Mouse (Mus musculus) neural tube, embryonic 11.5 days (tissue): Measurements from ENCODE around the gene E2f8. TPM values are rescaled to one million over a fixed set of nuclear protein-coding genes. Genes with fewer than 3 reads are reported as not detected.

ENCODE experiments used
- ATAC-seq: fragments of 200-750 bp; cut with Nextera tagmentation; 2 replicates; pipeline ENCODE4 v1.8.0; 2017; ENCODE audit warnings: moderate number of reproducible peaks, mild to moderate bottlenecking, moderate TSS enrichment, moderate library complexity; ENCODE audit not compliant: insufficient read depth, low FRiP score, low TSS enrichment
- DNase-seq: peaks from one replicate; pipeline ENCODE4 v3.0.0-alpha.2; 2015; ENCODE audit warnings: low spot score
- H3K27ac ChIP-seq: fragments of 300-500 bp; sonication (generic); 2 replicates; pipeline ENCODE4 v1.5.1; 2014; ENCODE audit warnings: low read depth, mild to moderate bottlenecking, low read length
- H3K27me3 ChIP-seq: fragments of 300-500 bp; sonication (generic); 2 replicates; pipeline ENCODE4 v1.6.1; 2014; ENCODE audit warnings: mild to moderate bottlenecking, low read length, mixed read lengths; ENCODE audit not compliant: control insufficient read depth, insufficient read depth
- H3K36me3 ChIP-seq: fragments of 300-500 bp; sonication (generic); 2 replicates; pipeline ENCODE4 v1.6.1; 2014; ENCODE audit warnings: mild to moderate bottlenecking, low read length, moderate library complexity, mixed read lengths; ENCODE audit not compliant: control insufficient read depth, insufficient read depth
- H3K4me1 ChIP-seq: fragments of 300-500 bp; sonication (generic); 2 replicates; pipeline ENCODE4 v1.6.1; 2014; ENCODE audit warnings: low read length, mixed read lengths; ENCODE audit not compliant: control insufficient read depth, insufficient read depth
- H3K4me2 ChIP-seq: fragments of 300-500 bp; sonication (generic); 2 replicates; pipeline ENCODE4 v1.6.1; 2014; ENCODE audit warnings: low read depth, mild to moderate bottlenecking, moderate library complexity
- H3K4me3 ChIP-seq: fragments of 300-500 bp; sonication (generic); 2 replicates; pipeline ENCODE4 v1.5.1; 2014; ENCODE audit warnings: low read depth, low read length
- H3K9ac ChIP-seq: fragments of 300-500 bp; sonication (generic); 2 replicates; pipeline ENCODE4 v1.6.1; 2014; ENCODE audit warnings: mild to moderate bottlenecking, low read length
- H3K9me3 ChIP-seq: fragments of 300-500 bp; sonication (generic); 2 replicates; pipeline ENCODE4 v1.6.1; 2016; ENCODE audit warnings: low read length; ENCODE audit not compliant: control insufficient read depth
- WGBS: fragments of 180-500 bp; shearing (Covaris S2); extraction: QIAGEN DNeasy Blood & Tissue Kit; methylation state at CpG from one replicate; pipeline ENCODE4 v1.1.7; 2014; 5-methylcytosine and 5-hydroxymethylcytosine counted together
- polyA plus RNA-seq: library from polyadenylated mRNA; unstranded; fragments of >200 nt; fragmentation: Nextera tagmentation; extraction: Ambion mirVana; gene quantifications from 2 replicates; pipeline ENCODE4 v1.2.1, GENCODE M21; 2014

E2f8 gene
- polyA plus RNA-seq, 1 experiment from 2014 or later, result 16.5 TPM

DNA sequence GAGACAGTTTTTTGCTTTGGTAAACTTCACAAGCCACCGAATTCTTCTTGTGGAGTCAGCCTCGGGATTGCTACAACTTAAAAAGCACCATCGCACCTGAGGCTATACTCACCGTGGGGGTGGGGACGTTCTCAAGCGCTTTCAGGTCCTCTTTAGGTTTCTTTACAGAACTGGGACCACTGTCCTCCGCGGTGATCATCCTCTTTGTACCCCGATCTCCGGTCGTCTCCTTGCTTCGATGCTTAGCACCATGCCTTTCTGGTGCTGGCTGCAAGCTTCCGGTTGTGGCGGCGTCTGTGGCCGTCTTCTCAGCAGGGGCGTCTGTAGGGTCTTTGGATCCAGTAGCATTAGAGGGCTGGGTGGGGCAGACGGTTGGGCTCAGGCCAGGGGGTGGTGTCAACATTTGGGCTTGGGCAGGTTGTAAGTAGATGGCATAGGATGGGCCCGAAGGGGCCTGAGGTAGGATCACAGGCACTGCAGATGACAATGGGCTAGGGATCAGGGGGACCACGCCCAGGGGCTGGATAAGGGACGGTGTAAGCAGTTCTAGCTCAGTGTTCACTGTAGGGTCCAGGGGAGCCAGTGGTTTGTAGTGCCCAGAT, 10.7 kb downstream of the E2f8 start:
- 94% methylated on average over 21 of the region's 21 CpGs for WGBS
- no peaks in the 10 kb centered on the region for H3K4me1 ChIP-seq
- no peak overlapping the region for H3K4me3 ChIP-seq
- H3K36me3 ChIP-seq, result peaks cover 30% of the 10 kb centered on the region
- ATAC-seq, result no peak
- no peak overlapping the region for H3K4me2 ChIP-seq
- H3K27ac ChIP-seq, result no peak overlapping the region
- no peak for DNase-seq
- H3K27me3 ChIP-seq, result no peaks in the 10 kb centered on the region
- H3K9me3 ChIP-seq, result no peaks in the 10 kb centered on the region
- H3K9ac ChIP-seq, result no peak overlapping the region

DNA sequence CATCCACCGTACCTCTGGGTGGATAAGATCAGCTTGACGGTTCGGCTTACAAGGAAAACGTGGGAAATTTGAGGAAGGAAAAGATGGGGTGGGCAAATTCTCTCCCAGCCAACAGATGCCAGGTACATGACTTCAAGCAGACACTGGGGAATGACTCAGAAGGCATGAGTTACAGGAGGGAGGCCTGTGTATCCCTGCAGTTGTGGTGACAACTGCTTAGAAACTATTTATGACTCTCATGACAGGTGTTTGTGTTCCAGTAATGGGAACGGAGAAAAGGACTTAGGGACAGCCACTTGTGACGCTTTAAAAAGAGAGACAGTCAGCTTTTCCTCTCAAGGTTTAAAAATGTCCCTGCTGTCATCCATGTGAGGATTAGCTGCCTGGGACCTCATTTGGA, 11.3 kb downstream of the E2f8 start:
- Histone ChIP-seq H3K9ac (no peak overlapping the region), H3K4me2 (no peak overlapping the region), H3K27ac (no peak overlapping the region), H3K4me1 (no peaks in the 10 kb centered on the region), H3K9me3 (no peaks in the 10 kb centered on the region), H3K36me3 (peaks cover 28% of the 10 kb centered on the region), H3K27me3 (no peaks in the 10 kb centered on the region), H3K4me3 (no peak overlapping the region)
- DNase-seq (no peak), ATAC-seq (no peak)
- WGBS, result 86% methylated on average over 6 of the region's 6 CpGs

- Histone ChIP-seq H3K27me3 (no peaks in the 10 kb centered on the region), H3K9me3 (no peaks in the 10 kb centered on the region), H3K4me3 (no peak overlapping the region), H3K27ac (no peak overlapping the region), H3K9ac (no peak overlapping the region), H3K4me2 (no peak overlapping the region), H3K36me3 (peaks cover 20% of the 10 kb centered on the region), H3K4me1 (no peaks in the 10 kb centered on the region)
- WGBS, result 95% methylated on average over 18 of the region's 18 CpGs
- ATAC-seq (no peak), DNase-seq (no peak)
These were observed 13.8 kb downstream of the E2f8 start for GRCm38 (mm10) chr7:48867576-48867975.

- DNase-seq (no peak), ATAC-seq (no peak)
- H3K4me2 ChIP-seq, result no peak overlapping the region
- no peak overlapping the region for H3K4me3 ChIP-seq
- H3K9ac ChIP-seq, result no peak overlapping the region
- H3K4me1 ChIP-seq, result no peaks in the 10 kb centered on the region
- H3K36me3 ChIP-seq, result peaks cover 4% of the 10 kb centered on the region
- WGBS, result 94% methylated on average over 9 of the region's 9 CpGs
- no peak overlapping the region for H3K27ac ChIP-seq
- H3K9me3 ChIP-seq, result no peaks in the 10 kb centered on the region
- H3K27me3 ChIP-seq, result no peaks in the 10 kb centered on the region
These were observed 16.5 kb downstream of the E2f8 start for GRCm38 (mm10) chr7:48864671-48865458.

- Histone ChIP-seq H3K4me2 (no peak overlapping the region), H3K27ac (no peak overlapping the region), H3K9me3 (no peaks in the 10 kb centered on the region), H3K36me3 (peaks cover 4% of the 10 kb centered on the region), H3K27me3 (no peaks in the 10 kb centered on the region), H3K4me1 (no peaks in the 10 kb centered on the region), H3K9ac (no peak overlapping the region), H3K4me3 (no peak overlapping the region)
- no peak for ATAC-seq
- DNase-seq, result no peak
These were observed 17.2 kb downstream of the E2f8 start for GRCm38 (mm10) chr7:48864199-48864598.

DNA sequence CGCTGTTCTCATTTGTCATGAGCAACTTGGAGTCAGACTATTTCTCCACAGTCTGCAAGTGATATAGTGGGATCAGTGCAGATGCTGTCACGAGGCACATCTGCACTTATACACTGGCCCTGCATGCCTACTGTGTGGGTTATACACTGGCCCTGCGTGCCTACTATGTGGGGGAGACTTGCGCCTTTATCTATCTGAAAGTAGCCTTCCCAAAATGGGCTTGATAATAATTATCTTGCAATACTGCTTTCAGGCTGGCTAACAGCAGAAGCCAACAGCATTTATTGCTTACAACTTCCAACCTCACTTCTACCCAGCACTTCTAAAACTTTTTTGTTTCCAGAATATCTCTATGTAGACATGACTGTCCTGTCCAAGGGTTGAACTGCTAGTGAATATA, 19.6 kb downstream of the E2f8 start:
- H3K27me3 ChIP-seq, result no peaks in the 10 kb centered on the region
- no peak overlapping the region for H3K9ac ChIP-seq
- no peak overlapping the region for H3K4me2 ChIP-seq
- H3K4me3 ChIP-seq, result no peak overlapping the region
- DNase-seq (no peak), ATAC-seq (no peak)
- no peaks in the 10 kb centered on the region for H3K36me3 ChIP-seq
- H3K9me3 ChIP-seq, result no peaks in the 10 kb centered on the region
- H3K27ac ChIP-seq, result no peak overlapping the region
- WGBS, result 94% methylated on average over 4 of the region's 4 CpGs
- H3K4me1 ChIP-seq, result no peaks in the 10 kb centered on the region

DNA sequence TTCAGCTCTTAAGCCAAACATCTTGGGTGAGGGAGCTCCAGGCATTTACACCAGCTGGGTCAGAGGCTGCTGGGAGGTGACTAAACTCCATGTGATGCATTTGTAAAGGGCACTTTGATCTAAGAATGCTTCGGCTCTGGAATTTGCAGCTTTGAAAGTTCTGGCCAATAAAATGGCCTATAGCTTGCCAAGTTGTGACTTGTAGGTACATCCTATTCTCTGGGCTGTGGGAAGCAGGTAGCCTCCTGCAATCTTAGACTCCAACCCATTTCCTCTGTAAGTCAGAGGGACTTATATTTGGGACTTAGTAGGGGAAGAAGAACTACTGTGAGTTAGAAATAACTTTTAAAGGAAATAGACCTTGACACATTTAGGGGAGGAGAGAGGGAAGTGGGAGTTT, 20.4 kb downstream of the E2f8 start:
- no peak overlapping the region for H3K9ac ChIP-seq
- no peak for ATAC-seq
- no peak overlapping the region for H3K27ac ChIP-seq
- H3K9me3 ChIP-seq, result no peaks in the 10 kb centered on the region
- no peak overlapping the region for H3K4me3 ChIP-seq
- no peaks in the 10 kb centered on the region for H3K27me3 ChIP-seq
- no peaks in the 10 kb centered on the region for H3K36me3 ChIP-seq
- no peaks in the 10 kb centered on the region for H3K4me1 ChIP-seq
- WGBS, result 25% methylated on average over 1 of the region's 1 CpGs
- H3K4me2 ChIP-seq, result no peak overlapping the region
- no peak for DNase-seq

DNA sequence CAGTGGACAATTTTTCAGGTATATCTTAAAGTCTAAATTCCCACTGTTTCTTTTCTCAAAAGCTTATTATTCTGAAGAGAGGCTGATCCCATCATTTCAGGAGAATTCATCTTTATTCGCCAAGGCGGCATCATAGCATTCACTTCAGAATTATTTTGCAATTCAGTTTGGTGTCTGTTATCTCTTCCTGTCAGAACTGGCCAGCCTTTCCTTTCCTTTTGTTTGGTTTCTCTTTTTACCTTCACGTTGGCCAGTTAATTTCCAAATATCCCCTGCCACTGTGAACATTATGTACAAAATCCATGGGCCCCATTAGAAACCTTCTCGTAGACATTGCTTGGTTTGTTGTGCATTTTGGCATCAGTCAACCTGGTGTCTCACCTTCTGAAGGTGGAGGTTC, 22.0 kb downstream of the E2f8 start:
- Histone ChIP-seq H3K4me2 (no peak overlapping the region), H3K27me3 (no peaks in the 10 kb centered on the region), H3K4me3 (no peak overlapping the region), H3K4me1 (no peaks in the 10 kb centered on the region), H3K27ac (no peak overlapping the region), H3K9ac (no peak overlapping the region), H3K36me3 (no peaks in the 10 kb centered on the region), H3K9me3 (no peaks in the 10 kb centered on the region)
- 95% methylated on average over 4 of the region's 4 CpGs for WGBS
- ATAC-seq, result no peak
- DNase-seq, result no peak

DNA sequence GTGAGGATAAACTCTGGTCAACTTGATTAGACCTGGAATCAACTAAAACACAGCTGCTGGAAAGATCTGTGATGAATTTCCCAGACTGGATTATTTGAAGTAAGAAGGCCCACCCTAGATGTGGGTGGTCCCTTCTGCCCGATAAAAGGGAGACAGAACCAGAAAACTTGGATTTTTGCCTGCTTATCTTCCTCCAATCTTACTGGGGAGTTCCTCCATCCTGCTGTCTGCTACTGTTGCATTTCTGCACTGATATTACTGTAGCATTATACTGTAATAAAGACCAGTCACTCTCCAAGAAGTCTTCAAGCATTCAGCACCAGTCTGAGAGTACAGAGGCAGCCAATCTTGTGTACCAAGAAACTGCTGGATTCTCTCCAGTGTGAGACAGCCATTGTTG, 23.1 kb downstream of the E2f8 start:
- Histone ChIP-seq H3K27me3 (no peaks in the 10 kb centered on the region), H3K4me1 (no peaks in the 10 kb centered on the region), H3K36me3 (no peaks in the 10 kb centered on the region), H3K9me3 (no peaks in the 10 kb centered on the region), H3K27ac (no peak overlapping the region), H3K4me3 (no peak overlapping the region), H3K9ac (no peak overlapping the region), H3K4me2 (no peak overlapping the region)
- no peak for DNase-seq
- ATAC-seq, result no peak
- 96% methylated on average over 1 of the region's 1 CpGs for WGBS
